Mouse (Mus musculus) CH12.LX (cell line): ENCODE measurements around the gene Arpc5l. TPM values are rescaled to one million over a fixed set of nuclear protein-coding genes. Genes with fewer than 3 reads are reported as not detected.

Experiments used
- DNase-seq: peaks from one replicate; pipeline ENCODE4 v3.0.0-alpha.2; 2013; ENCODE audit errors: extremely low read depth
- H3K27ac ChIP-seq: 2 replicates; pipeline ENCODE4 v1.5.1; 2012; ENCODE audit warnings: low read depth, mild to moderate bottlenecking, control low read depth, moderate library complexity; ENCODE audit not compliant: insufficient read depth
- H3K27me3 ChIP-seq: replicated peaks from 2 replicates; pipeline ENCODE3; 2012; ENCODE audit warnings: inconsistent platforms
- H3K36me3 ChIP-seq, 2 experiments: replicated peaks in 1 of 2; 2 replicates each; pipeline versions ENCODE3 to v1.6.1; 2012; ENCODE audit warnings: inconsistent platforms in 1 of 2, low read length in 1 of 2, mild to moderate bottlenecking in 1 of 2, mixed read lengths in 1 of 2, moderate library complexity in 1 of 2; ENCODE audit not compliant: control insufficient read depth in 1 of 2, insufficient read depth in 1 of 2
- H3K4me1 ChIP-seq, 2 experiments: 2 replicates each; pipeline ENCODE4 v1.6.1; 2012; ENCODE audit warnings: inconsistent platforms in 1 of 2, moderate library complexity in 1 of 2; ENCODE audit not compliant: insufficient read depth in 2 of 2, control insufficient read depth in 1 of 2
- H3K4me2 ChIP-seq: 2 replicates; pipeline ENCODE4 v1.6.1; 2012; ENCODE audit warnings: low read depth, mild to moderate bottlenecking, control low read depth; ENCODE audit not compliant: poor library complexity, insufficient read depth, severe bottlenecking
- H3K4me3 ChIP-seq, 3 experiments: fragments of 150-350 bp in 1 of 3; sonication (generic) in 1 of 3; replicated peaks in 1 of 3; 2 replicates each; pipeline versions ENCODE3 to v1.5.1; 2011 to 2012; ENCODE audit warnings: low read depth in 2 of 3, low read length in 2 of 3, mild to moderate bottlenecking in 2 of 3, moderate library complexity in 2 of 3, control low read depth in 1 of 3, improper control_type of control experiment in 1 of 3, inconsistent platforms in 1 of 3, mixed read lengths in 1 of 3; ENCODE audit not compliant: poor library complexity in 1 of 3
- H3K79me2 ChIP-seq: replicated peaks from 2 replicates; pipeline ENCODE4 v1.6.1; 2012; ENCODE audit warnings: mild to moderate bottlenecking, moderate library complexity; ENCODE audit not compliant: control insufficient read depth, poor library complexity, insufficient read depth, severe bottlenecking; ENCODE audit errors: extremely low read depth
- H3K9ac ChIP-seq: 2 replicates; pipeline ENCODE4 v1.6.1; 2012; ENCODE audit warnings: low read depth, mild to moderate bottlenecking, control low read depth, moderate library complexity; ENCODE audit not compliant: insufficient read depth
- H3K9me3 ChIP-seq: replicated peaks from 2 replicates; pipeline ENCODE3; 2012; ENCODE audit warnings: low read length, inconsistent platforms, mixed read lengths
- BHLHE40 ChIP-seq: IDR thresholded peaks from 2 replicates; pipeline ENCODE4 v1.6.1; 2011; ENCODE audit warnings: mild to moderate bottlenecking, low read depth, low read length, improper control_type of control experiment
- CHD1 ChIP-seq: IDR thresholded peaks from 2 replicates; pipeline ENCODE4 v1.6.1; 2012; ENCODE audit warnings: low read depth, low read length, improper control_type of control experiment, inconsistent platforms
- IRF4 ChIP-seq: IDR thresholded peaks from 2 replicates; pipeline ENCODE4 v1.6.1; 2014; ENCODE audit warnings: low read depth, mild to moderate bottlenecking, inconsistent platforms, low read length, improper control_type of control experiment
- KAT2A ChIP-seq: IDR thresholded peaks from 2 replicates; pipeline ENCODE4 v1.6.1; 2012; ENCODE audit warnings: low read length, improper control_type of control experiment, inconsistent platforms; ENCODE audit not compliant: insufficient replicate concordance
- MAFK ChIP-seq: IDR thresholded peaks from 2 replicates; pipeline ENCODE4 v1.6.1; 2011; ENCODE audit warnings: low read length, improper control_type of control experiment; ENCODE audit not compliant: insufficient replicate concordance
- MAX ChIP-seq: IDR thresholded peaks from 2 replicates; pipeline ENCODE4 v1.6.1; 2011; ENCODE audit warnings: low read length, improper control_type of control experiment
- MAZ ChIP-seq: IDR thresholded peaks from 2 replicates; pipeline ENCODE4 v1.6.1; 2012; ENCODE audit warnings: low read depth, mild to moderate bottlenecking, inconsistent platforms, low read length, improper control_type of control experiment, moderate library complexity
- MXI1 ChIP-seq: IDR thresholded peaks from 2 replicates; pipeline ENCODE4 v1.6.1; 2011; ENCODE audit warnings: mild to moderate bottlenecking, low read depth, low read length, improper control_type of control experiment
- NRF1 ChIP-seq: IDR thresholded peaks from 2 replicates; pipeline ENCODE4 v1.6.1; 2014; ENCODE audit warnings: low read depth, mild to moderate bottlenecking, inconsistent platforms, low read length, improper control_type of control experiment, moderate library complexity
- PAX5 ChIP-seq: IDR thresholded peaks from 2 replicates; pipeline ENCODE4 v1.6.1; 2012; ENCODE audit warnings: low read length, inconsistent platforms, mixed read lengths
- SMC3 ChIP-seq: IDR thresholded peaks from 2 replicates; pipeline ENCODE4 v1.6.1; 2011; ENCODE audit warnings: low read depth, low read length, improper control_type of control experiment
- ZNF384 ChIP-seq: IDR thresholded peaks from 2 replicates; pipeline ENCODE4 v1.6.1; 2012; ENCODE audit warnings: low read depth, low read length, improper control_type of control experiment, inconsistent platforms
- dilution Hi-C: fragments of 300-500 bp; cut with MboI; formaldehyde crosslinking; loops from 2 replicates; pipeline ENCODE4 v1.14.3; 2020; ENCODE audit warnings: low sequenced_read_pairs; ENCODE audit not compliant: extremely low pct_unique_long_range_greater_than_20kb, extremely low pct_ligation_motif_present
- in situ Hi-C: fragments of 300-500 bp; cut with MboI; formaldehyde crosslinking; loops from 3 replicates; pipeline ENCODE4 v1.14.3; 2019; ENCODE audit warnings: low sequenced_read_pairs, low pct_ligation_motif_present, low pct_unique_long_range_greater_than_20kb, mixed read lengths
- polyA plus RNA-seq: library from polyadenylated mRNA; unstranded; fragments of >175 nt; gene quantifications from 2 replicates; pipeline ENCODE4 v1.2.1, GENCODE M21; 2012; ENCODE audit warnings: low read depth; ENCODE audit not compliant: insufficient read length
- total RNA-seq, 2 experiments: library from RNA; depleted of rRNA; stranded (reverse); fragments of 300-350 nt in 1 of 2; fragments of >200 nt in 1 of 2; gene quantifications; 2 replicates each; pipeline ENCODE4 v1.2.3; 2012 to 2014

Gene Arpc5l
- total and polyA plus RNA-seq, 3 experiments, result 139 to 300 (median 212) TPM

DNA sequence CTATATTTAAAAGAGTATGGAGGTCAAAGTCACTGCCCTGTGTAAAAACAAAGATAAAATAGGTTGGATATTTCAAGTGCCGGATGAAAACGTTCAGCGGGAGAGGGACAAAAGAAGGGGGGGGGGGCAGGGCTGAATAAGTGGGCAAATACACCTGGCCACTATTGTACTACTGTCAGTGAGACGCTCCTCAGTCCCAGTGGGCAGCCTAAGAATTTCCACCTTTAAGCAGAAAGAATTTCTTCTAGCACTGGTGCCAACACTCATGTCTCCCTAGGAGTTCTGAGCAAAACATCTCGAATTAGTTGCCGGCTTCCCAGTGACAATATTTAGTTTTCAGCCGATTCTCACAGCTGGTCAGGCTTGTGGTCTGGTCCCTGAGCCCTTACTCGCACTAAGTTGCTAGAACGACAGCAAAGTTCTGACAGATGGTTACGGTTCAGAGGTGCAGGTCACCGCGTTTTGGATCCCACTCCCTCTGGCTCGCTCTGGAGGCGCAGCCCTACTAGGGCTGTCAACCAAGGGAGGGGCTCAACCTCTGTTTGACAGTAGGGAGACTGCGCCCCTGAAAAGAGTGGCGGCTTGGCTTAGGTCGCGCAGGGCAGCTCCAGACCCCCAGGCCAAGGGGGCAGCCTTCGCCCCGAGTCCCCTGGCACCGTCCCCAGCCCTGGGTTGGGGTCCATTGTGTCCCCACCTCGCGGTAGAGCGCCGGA lies 59.7 kb downstream of the Arpc5l start:
- in situ Hi-C loops, result no loop called here
- H3K4me2 ChIP-seq, result peak overlapping the region; percentile 84
- peak; percentile 10 for DNase-seq
- TF ChIP-seq BHLHE40 (no peak), IRF4 (no peak), NRF1 (no peak), CHD1 (no peak), ZNF384 (no peak), MAX (no peak), MXI1 (no peak; the same call in 1 of the 2 replicates), MAFK (no peak), KAT2A (no peak), PAX5 (no peak), SMC3 (no peak), MAZ (no peak)
- TF ChIP-seq, all 38 proteins: peak for 0
- H3K36me3 ChIP-seq, result peaks cover 8 to 33% of the 10 kb centered on the region in 2 experiments
- H3K79me2 ChIP-seq, result peaks cover 11% of the 10 kb centered on the region
- no peaks in the 10 kb centered on the region for H3K9me3 ChIP-seq
- peak overlapping the region; percentile 29 for H3K27ac ChIP-seq
- no peaks in the 10 kb centered on the region for H3K27me3 ChIP-seq
- H3K9ac ChIP-seq, result peak overlapping the region; percentile 87
- peak overlapping the region; percentile 83 to 95 (median 83) for H3K4me3 ChIP-seq
- H3K4me1 ChIP-seq, result peaks cover 0 to 17% of the 10 kb centered on the region in 2 experiments; a peak in 2 of 4 replicates
- dilution Hi-C loops, result no loop called here

Other genes starting within 250 kb of the Arpc5l start
- gene Nr6a1, start 77.7 kb upstream of the Arpc5l start, total RNA-seq (2012; rRNA removed), result 5.8 and 6.1 TPM in 2 replicates
- gene Nr6a1, start 77.7 kb upstream of the Arpc5l start, total RNA-seq (2014; rRNA removed), result 5.0 and 5.6 TPM in 2 replicates
- 6.1 and 6.2 TPM in 2 replicates for gene Nr6a1, start 77.7 kb upstream of the Arpc5l start, polyA plus RNA-seq
- 3.9 and 4.3 TPM in 2 replicates for gene Olfml2a, start 73.4 kb upstream of the Arpc5l start, total RNA-seq (2012; rRNA removed)
- gene Olfml2a, start 73.4 kb upstream of the Arpc5l start, total RNA-seq (2014; rRNA removed), result 4.7 and 5.5 TPM in 2 replicates
- 8.4 and 8.5 TPM in 2 replicates for gene Olfml2a, start 73.4 kb upstream of the Arpc5l start, polyA plus RNA-seq
- 1.0 and 1.1 TPM in 2 replicates for gene Wdr38, start 7.9 kb upstream of the Arpc5l start, total RNA-seq (2012; rRNA removed)
- gene Wdr38, start 7.9 kb upstream of the Arpc5l start, total RNA-seq (2014; rRNA removed), result 0.19 and 0.28 TPM in 2 replicates
- 0.40 and 0.63 TPM in 2 replicates for gene Wdr38, start 7.9 kb upstream of the Arpc5l start, polyA plus RNA-seq
- gene Rpl35, start 276 bp downstream of the Arpc5l start, total RNA-seq (2012; rRNA removed), result 2,171 and 2,515 TPM in 2 replicates
- 976 and 984 TPM in 2 replicates for gene Rpl35, start 276 bp downstream of the Arpc5l start, total RNA-seq (2014; rRNA removed)
- 649 and 718 TPM in 2 replicates for gene Rpl35, start 276 bp downstream of the Arpc5l start, polyA plus RNA-seq
- gene Golga1, start 60.2 kb downstream of the Arpc5l start, total RNA-seq (2012; rRNA removed), result 7.8 and 8.8 TPM in 2 replicates
- 8.2 and 8.6 TPM in 2 replicates for gene Golga1, start 60.2 kb downstream of the Arpc5l start, total RNA-seq (2014; rRNA removed)
- 10.1 and 11.5 TPM in 2 replicates for gene Golga1, start 60.2 kb downstream of the Arpc5l start, polyA plus RNA-seq
- gene Scai, start 185.4 kb downstream of the Arpc5l start, total RNA-seq (2012; rRNA removed), result 4.2 and 4.4 TPM in 2 replicates
- gene Scai, start 185.4 kb downstream of the Arpc5l start, total RNA-seq (2014; rRNA removed), result 4.7 and 8.3 TPM in 2 replicates
- gene Scai, start 185.4 kb downstream of the Arpc5l start, polyA plus RNA-seq, result 4.8 and 7.9 TPM in 2 replicates
- gene Ppp6c, start 221.1 kb downstream of the Arpc5l start, total RNA-seq (2012; rRNA removed), result 24.9 and 33.7 TPM in 2 replicates
- gene Ppp6c, start 221.1 kb downstream of the Arpc5l start, total RNA-seq (2014; rRNA removed), result 79.8 and 83.3 TPM in 2 replicates
- 68.7 and 70.4 TPM in 2 replicates for gene Ppp6c, start 221.1 kb downstream of the Arpc5l start, polyA plus RNA-seq